Mouse (Mus musculus): ENCODE results near the gene Nek11. TPM values are rescaled to one million over a fixed set of nuclear protein-coding genes. Genes with fewer than 3 reads are reported as not detected.

The Nek11 gene
- 0.27 and 0.28 TPM in 2 replicates for polyA plus RNA-seq (2015; fragmentation: Nextera tagmentation; extraction: Ambion mirVana)

GRCm38 (mm10) chr9:105395218-105395627, at the start of gene Nek11, which contains the start of gene Aste1:
Gene Nek11 (minus strand): TSS chr9:105395524.
Gene Aste1 (plus strand): TSS chr9:105395392.
- Histone ChIP-seq H3K36me3 (0 out of 2 replicates have a peak, but pooled peaks cover 6% of the 10 kb centered on the region), H3K4me2 (peak within 1 kb of the TSS; percentile 64), H3K27ac (peak within 1 kb of the TSS; percentile 90), H3K4me1 (0 out of 2 replicates have a peak, but pooled peaks cover 7% of the 10 kb centered on the region), H3K9ac (peak within 1 kb of the TSS; percentile 36), H3K4me3 (replicated peaks) (peak within 1 kb of the TSS; percentile 60), H3K9me3 (no peaks in the 10 kb centered on the region), H3K27me3 (replicated peaks) (no peaks in the 10 kb centered on the region)
- WGBS = under 1% methylated on average over 44 of the region's 44 CpGs
- ATAC-seq (ENCODE audit: insufficient read depth, low FRiP score, low read depth) = peak; percentile 98

GRCm38 (mm10) chr9:105408549-105408948, 13.2 kb upstream of the Nek11 start:
- H3K4me2 ChIP-seq = no peak overlapping the region
- H3K27ac ChIP-seq = no peak overlapping the region
- no peaks in the 10 kb centered on the region for H3K27me3 ChIP-seq (replicated peaks)
- H3K9ac ChIP-seq = no peak overlapping the region
- 88% methylated on average over 6 of the region's 6 CpGs for WGBS
- H3K36me3 ChIP-seq = 0 out of 2 replicates have a peak, but pooled peaks cover 5% of the 10 kb centered on the region
- no peaks in the 10 kb centered on the region for H3K9me3 ChIP-seq
- H3K4me3 ChIP-seq (replicated peaks) = no peak overlapping the region
- no peaks in the 10 kb centered on the region for H3K4me1 ChIP-seq
- ATAC-seq (ENCODE audit: insufficient read depth, low FRiP score, low read depth) = no peak

GRCm38 (mm10) chr9:105394720-105395119, 604 bp downstream of the Nek11 start:
- no peak for ATAC-seq (ENCODE audit: insufficient read depth, low FRiP score, low read depth)
- 0 out of 2 replicates have a peak, but pooled peaks cover 6% of the 10 kb centered on the region for H3K36me3 ChIP-seq
- H3K27me3 ChIP-seq (replicated peaks) = no peaks in the 10 kb centered on the region
- 13% methylated on average over 11 of the region's 11 CpGs for WGBS
- no peak overlapping the region for H3K27ac ChIP-seq
- 0 out of 2 replicates have a peak, but pooled peaks cover 7% of the 10 kb centered on the region for H3K4me1 ChIP-seq
- H3K4me2 ChIP-seq = peak overlapping the region; percentile 64
- H3K9ac ChIP-seq = no peak overlapping the region
- peak overlapping the region; percentile 60 for H3K4me3 ChIP-seq (replicated peaks)
- no peaks in the 10 kb centered on the region for H3K9me3 ChIP-seq

- Histone ChIP-seq H3K27ac (no peak overlapping the region), H3K4me3 (replicated peaks) (no peak overlapping the region), H3K9ac (no peak overlapping the region), H3K4me1 (no peaks in the 10 kb centered on the region), H3K4me2 (no peak overlapping the region), H3K36me3 (no peaks in the 10 kb centered on the region), H3K9me3 (no peaks in the 10 kb centered on the region), H3K27me3 (replicated peaks) (no peaks in the 10 kb centered on the region)
- WGBS = 70% methylated on average over 4 of the region's 5 CpGs
- no peak for ATAC-seq (ENCODE audit: insufficient read depth, low FRiP score, low read depth)
Observed at GRCm38 (mm10) chr9:105390616-105391015, 4.7 kb downstream of the Nek11 start.

- no peak overlapping the region for H3K27ac ChIP-seq
- no peaks in the 10 kb centered on the region for H3K9me3 ChIP-seq
- 8% methylated on average over 4 of the region's 4 CpGs for WGBS
- no peaks in the 10 kb centered on the region for H3K4me1 ChIP-seq
- no peak overlapping the region for H3K4me2 ChIP-seq
- no peak overlapping the region for H3K4me3 ChIP-seq (replicated peaks)
- H3K36me3 ChIP-seq = no peaks in the 10 kb centered on the region
- no peak for ATAC-seq (ENCODE audit: insufficient read depth, low FRiP score, low read depth)
- no peaks in the 10 kb centered on the region for H3K27me3 ChIP-seq (replicated peaks)
- no peak overlapping the region for H3K9ac ChIP-seq
Observed at GRCm38 (mm10) chr9:105389289-105389688, 6.0 kb downstream of the Nek11 start.

- no peaks in the 10 kb centered on the region for H3K4me1 ChIP-seq
- no peaks in the 10 kb centered on the region for H3K27me3 ChIP-seq (replicated peaks)
- H3K27ac ChIP-seq = no peak overlapping the region
- no peaks in the 10 kb centered on the region for H3K9me3 ChIP-seq
- 76% methylated on average over 5 of the region's 5 CpGs for WGBS
- ATAC-seq (ENCODE audit: insufficient read depth, low FRiP score, low read depth) = no peak
- H3K4me3 ChIP-seq (replicated peaks) = no peak overlapping the region
- H3K4me2 ChIP-seq = no peak overlapping the region
- no peak overlapping the region for H3K9ac ChIP-seq
- H3K36me3 ChIP-seq = no peaks in the 10 kb centered on the region
Observed at GRCm38 (mm10) chr9:105387403-105387802, 7.9 kb downstream of the Nek11 start.

- Histone ChIP-seq H3K27me3 (replicated peaks) (no peaks in the 10 kb centered on the region), H3K4me1 (no peaks in the 10 kb centered on the region), H3K27ac (no peak overlapping the region), H3K9ac (no peak overlapping the region), H3K4me3 (replicated peaks) (no peak overlapping the region), H3K4me2 (no peak overlapping the region), H3K36me3 (no peaks in the 10 kb centered on the region), H3K9me3 (no peaks in the 10 kb centered on the region)
- WGBS = 79% methylated on average over 8 of the region's 8 CpGs
- no peak for ATAC-seq (ENCODE audit: insufficient read depth, low FRiP score, low read depth)
Observed at GRCm38 (mm10) chr9:105379533-105380145, 15.7 kb downstream of the Nek11 start.

GRCm38 (mm10) chr9:105377622-105378021, 17.7 kb downstream of the Nek11 start:
- WGBS = 63% methylated on average over 3 of the region's 3 CpGs

GRCm38 (mm10) chr9:105376954-105377530, 18.3 kb downstream of the Nek11 start:
- H3K4me3 ChIP-seq (replicated peaks) = no peak overlapping the region
- no peak for ATAC-seq (ENCODE audit: insufficient read depth, low FRiP score, low read depth)
- no peak overlapping the region for H3K27ac ChIP-seq
- no peak overlapping the region for H3K9ac ChIP-seq
- H3K9me3 ChIP-seq = no peaks in the 10 kb centered on the region
- no peak overlapping the region for H3K4me2 ChIP-seq
- H3K4me1 ChIP-seq = no peaks in the 10 kb centered on the region
- no peaks in the 10 kb centered on the region for H3K36me3 ChIP-seq
- no peaks in the 10 kb centered on the region for H3K27me3 ChIP-seq (replicated peaks)
- 72% methylated on average over 7 of the region's 7 CpGs for WGBS

More at GRCm38 (mm10) chr9:105377622-105378021, 17.7 kb downstream of the Nek11 start:
- Histone ChIP-seq H3K4me3 (replicated peaks) (no peak overlapping the region), H3K9ac (no peak overlapping the region), H3K9me3 (no peaks in the 10 kb centered on the region), H3K4me1 (no peaks in the 10 kb centered on the region), H3K27me3 (replicated peaks) (no peaks in the 10 kb centered on the region), H3K27ac (no peak overlapping the region), H3K36me3 (no peaks in the 10 kb centered on the region), H3K4me2 (no peak overlapping the region)
- ATAC-seq (ENCODE audit: insufficient read depth, low FRiP score, low read depth) = no peak

- Histone ChIP-seq H3K36me3 (no peaks in the 10 kb centered on the region), H3K4me2 (no peak overlapping the region), H3K4me1 (no peaks in the 10 kb centered on the region), H3K27me3 (replicated peaks) (no peaks in the 10 kb centered on the region), H3K9me3 (no peaks in the 10 kb centered on the region), H3K4me3 (replicated peaks) (no peak overlapping the region), H3K9ac (no peak overlapping the region), H3K27ac (no peak overlapping the region)
- no peak for ATAC-seq (ENCODE audit: insufficient read depth, low FRiP score, low read depth)
- 70% methylated on average over 7 of the region's 7 CpGs for WGBS
Observed at GRCm38 (mm10) chr9:105376411-105376810, 18.9 kb downstream of the Nek11 start.

GRCm38 (mm10) chr9:105374361-105374760, 21.0 kb downstream of the Nek11 start:
- Histone ChIP-seq H3K27me3 (replicated peaks) (no peaks in the 10 kb centered on the region), H3K27ac (no peak overlapping the region), H3K9ac (no peak overlapping the region), H3K4me3 (replicated peaks) (no peak overlapping the region), H3K9me3 (no peaks in the 10 kb centered on the region), H3K4me2 (no peak overlapping the region), H3K4me1 (no peaks in the 10 kb centered on the region), H3K36me3 (no peaks in the 10 kb centered on the region)
- ATAC-seq (ENCODE audit: insufficient read depth, low FRiP score, low read depth) = no peak
- WGBS = 51% methylated on average over 5 of the region's 5 CpGs

- Histone ChIP-seq H3K27ac (no peak overlapping the region), H3K36me3 (no peaks in the 10 kb centered on the region), H3K4me2 (no peak overlapping the region), H3K4me1 (no peaks in the 10 kb centered on the region), H3K9me3 (no peaks in the 10 kb centered on the region), H3K9ac (no peak overlapping the region), H3K4me3 (replicated peaks) (no peak overlapping the region), H3K27me3 (replicated peaks) (no peaks in the 10 kb centered on the region)
- ATAC-seq (ENCODE audit: insufficient read depth, low FRiP score, low read depth) = no peak
- 82% methylated on average over 3 of the region's 3 CpGs for WGBS
Observed at GRCm38 (mm10) chr9:105368605-105369004, 26.7 kb downstream of the Nek11 start.

Measured in stomach, embryonic 15.5 days (tissue).